In genomic region chr2:19049877-19050731, GRCm38 (mm10) we compare ENCODE assay signal across 13 mouse cellular contexts. TPM values are rescaled to one million over a fixed set of nuclear protein-coding genes. Genes with fewer than 3 reads are reported as not detected.
DNase-seq lines count a peak whose midpoint lies in the region; ATAC-seq lines count a peak whose summit lies in the region.
"Had no signal": no experiment of that assay in that cellular context is flagged by ENCODE, and none has a peak within 500 bp of the region (broad histone marks: within the 10 kb centered on the region; RNA-seq: fewer than 3 reads in every experiment).

No protein-coding gene starts in this region.

- WGBS in liver, embryonic 11.5 days = 55% methylated on average over 18 of the region's 18 CpGs
- 34% methylated on average over 18 of the region's 18 CpGs for WGBS in intestine, embryonic 15.5 days
- WGBS in midbrain, embryonic 11.5 days = 84% methylated on average over 18 of the region's 18 CpGs

- no peaks in the 10 kb centered on the region for H3K27me3 ChIP-seq in liver, embryonic 11.5 days (replicated peaks; ENCODE audit: control insufficient read depth, insufficient read depth, low read length)
- H3K27me3 ChIP-seq in intestine, embryonic 15.5 days (replicated peaks) = no peaks in the 10 kb centered on the region
- H3K27me3 ChIP-seq in midbrain, embryonic 11.5 days (ENCODE audit: control insufficient read depth, insufficient read depth, low read length) = no peaks in the 10 kb centered on the region

- no peak for DNase-seq in liver, embryonic 11.5 days (ENCODE audit: low spot score)
- no peak for DNase-seq in liver
- DNase-seq in T-cell, adult 2 months (ENCODE audit: low spot score) = peak; percentile 33
- DNase-seq in layer of hippocampus, adult 9-11 months = no peak
- DNase-seq in midbrain, embryonic 11.5 days (ENCODE audit: low spot score, missing footprints) = no peak
- DNase-seq: adrenal gland, postnatal 25 days; cerebellum, adult 9-10 months; heart, adult 2 months; kidney, adult 11 months had no signal

- ATAC-seq in liver, embryonic 11.5 days (replicated peaks; ENCODE audit: low FRiP score) = no peak
- no peak for ATAC-seq in intestine, embryonic 15.5 days
- ATAC-seq in neutrophil, adult 5-6 weeks (ENCODE audit: extremely low read depth, insufficient number of reproducible peaks, low FRiP score, poor library complexity, severe bottlenecking) = peak; percentile 33; the same call in 1 of the 2 replicates
- ATAC-seq in midbrain, embryonic 11.5 days (ENCODE audit: low FRiP score) = no peak
- no peak for ATAC-seq in frontal cortex, adult (ENCODE audit: low TSS enrichment)

- no peak overlapping the region for H3K4me3 ChIP-seq in liver, embryonic 11.5 days (ENCODE audit: low read depth, low read length)
- no peak overlapping the region for H3K4me3 ChIP-seq in intestine, embryonic 15.5 days (replicated peaks)
- H3K4me3 ChIP-seq in midbrain, embryonic 11.5 days (ENCODE audit: low read depth, low read length) = no peak overlapping the region
- H3K4me3 ChIP-seq: heart, adult 2 months had no signal

- no peak overlapping the region for H3K9ac ChIP-seq in liver, embryonic 11.5 days (ENCODE audit: low read depth, low read length)
- H3K9ac ChIP-seq in intestine, embryonic 15.5 days = no peak overlapping the region
- H3K9ac ChIP-seq in midbrain, embryonic 11.5 days (ENCODE audit: low read length) = no peak overlapping the region

- no peaks in the 10 kb centered on the region for H3K36me3 ChIP-seq in liver, embryonic 11.5 days (ENCODE audit: control insufficient read depth, insufficient read depth, low read length)
- no peaks in the 10 kb centered on the region for H3K36me3 ChIP-seq in intestine, embryonic 15.5 days
- no peaks in the 10 kb centered on the region for H3K36me3 ChIP-seq in midbrain, embryonic 11.5 days (ENCODE audit: control insufficient read depth, insufficient read depth, low read length)

- H3K4me2 ChIP-seq in liver, embryonic 11.5 days = peak overlapping the region; percentile 9; the same call in 1 of the 2 replicates
- peak overlapping the region; percentile 9 for H3K4me2 ChIP-seq in intestine, embryonic 15.5 days (replicated peaks)
- no peak overlapping the region for H3K4me2 ChIP-seq in midbrain, embryonic 11.5 days

- no peaks in the 10 kb centered on the region for H3K9me3 ChIP-seq in liver, embryonic 11.5 days (ENCODE audit: control insufficient read depth, low read length)
- H3K9me3 ChIP-seq in intestine, embryonic 15.5 days = no peaks in the 10 kb centered on the region
- H3K9me3 ChIP-seq in midbrain, embryonic 11.5 days (ENCODE audit: control insufficient read depth, low read length) = no peaks in the 10 kb centered on the region

- no peaks in the 10 kb centered on the region; the same call in 1 of the 2 replicates for H3K4me1 ChIP-seq in liver, embryonic 11.5 days (replicated peaks; ENCODE audit: control insufficient read depth, insufficient read depth, low read length)
- no peaks in the 10 kb centered on the region for H3K4me1 ChIP-seq in intestine, embryonic 15.5 days (replicated peaks)
- no peaks in the 10 kb centered on the region for H3K4me1 ChIP-seq in midbrain, embryonic 11.5 days (ENCODE audit: control insufficient read depth, insufficient read depth, low read length)

- no peak overlapping the region for H3K27ac ChIP-seq in liver, embryonic 11.5 days (ENCODE audit: low read depth, low read length)
- 0 out of 2 replicates have a peak overlapping the region, but pooled peaks have one; percentile 17 for H3K27ac ChIP-seq in intestine, embryonic 15.5 days
- no peak overlapping the region for H3K27ac ChIP-seq in midbrain, embryonic 11.5 days (ENCODE audit: low read depth, low read length)
- H3K27ac ChIP-seq: heart, adult 2 months had no signal

RNA-seq across cellular contexts. Expression of gene 4930426L09Rik, which starts 52.0 kb away (rescaled TPM):
- 0.21 and 0.48 TPM in 2 replicates for polyA plus RNA-seq in liver, embryonic 11.5 days (2014; fragmentation: Nextera tagmentation; extraction: Ambion mirVana)
- 0.31 and 0.63 TPM in 2 replicates for polyA plus RNA-seq in intestine, embryonic 15.5 days (2015; fragmentation: Nextera tagmentation; extraction: Ambion mirVana)
- total RNA-seq in neutrophil, adult 5-6 weeks (2017) = 3.1 and 3.7 TPM in 2 replicates
- polyA plus RNA-seq in midbrain, embryonic 11.5 days (2014; fragmentation: Nextera tagmentation; extraction: Ambion mirVana) = 0.29 and 0.38 TPM in 2 replicates
- total RNA-seq: heart, adult 2 months; liver, adult 2 months had no signal

RNA-seq across cellular contexts. Expression of gene Pip4k2a, which starts 52.2 kb away (rescaled TPM):
- 20.1 and 20.5 TPM in 2 replicates for polyA plus RNA-seq in liver, embryonic 11.5 days (2014; fragmentation: Nextera tagmentation; extraction: Ambion mirVana)
- 8.9 and 9.2 TPM in 2 replicates for polyA plus RNA-seq in intestine, embryonic 15.5 days (2015; fragmentation: Nextera tagmentation; extraction: Ambion mirVana)
- 69.7 and 73.9 TPM in 2 replicates for total RNA-seq in neutrophil, adult 5-6 weeks (2017)
- polyA plus RNA-seq in midbrain, embryonic 11.5 days (2014; fragmentation: Nextera tagmentation; extraction: Ambion mirVana) = 9.7 and 11.5 TPM in 2 replicates
